Mouse (Mus musculus) stomach, embryonic 14.5 days (tissue): Measurements from ENCODE around the gene Kif17. TPM values are rescaled to one million over a fixed set of nuclear protein-coding genes. Genes with fewer than 3 reads are reported as not detected.

Experiments
- ATAC-seq: fragments of 200-750 bp; cut with Nextera tagmentation; 2 replicates; pipeline ENCODE4 v1.8.0; 2017; ENCODE audit warnings: low read depth, moderate TSS enrichment; ENCODE audit not compliant: insufficient number of reproducible peaks, insufficient read depth, low FRiP score
- H3K27ac ChIP-seq: fragments of 300-500 bp; sonication (generic); 2 replicates; pipeline ENCODE4 v1.5.1; 2014; ENCODE audit warnings: mild to moderate bottlenecking, low read length, moderate library complexity, mixed read lengths
- H3K27me3 ChIP-seq: fragments of 300-500 bp; sonication (generic); 2 replicates; pipeline ENCODE4 v1.6.1; 2014; ENCODE audit warnings: low read length, control low read depth, mixed read lengths; ENCODE audit not compliant: control insufficient read depth, insufficient read depth
- H3K36me3 ChIP-seq: fragments of 300-500 bp; sonication (generic); 2 replicates; pipeline ENCODE4 v1.6.1; 2014; ENCODE audit warnings: mild to moderate bottlenecking, control low read depth, low read length, moderate library complexity, mixed read lengths; ENCODE audit not compliant: control insufficient read depth, insufficient read depth
- H3K4me1 ChIP-seq: fragments of 300-500 bp; sonication (generic); 2 replicates; pipeline ENCODE4 v1.6.1; 2014; ENCODE audit warnings: low read length, control low read depth, mixed read lengths; ENCODE audit not compliant: control insufficient read depth, insufficient read depth
- H3K4me2 ChIP-seq: fragments of 300-500 bp; sonication (generic); replicated peaks from 2 replicates; pipeline ENCODE4 v1.6.1; 2014; ENCODE audit warnings: low read depth, low read length, control low read depth
- H3K4me3 ChIP-seq: fragments of 300-500 bp; sonication (generic); 2 replicates; pipeline ENCODE4 v1.5.1; 2014; ENCODE audit warnings: low read depth, low read length, control low read depth
- H3K9ac ChIP-seq: fragments of 300-500 bp; sonication (generic); replicated peaks from 2 replicates; pipeline ENCODE4 v1.6.1; 2014; ENCODE audit warnings: low read depth, mild to moderate bottlenecking, control low read depth, low read length, moderate library complexity, mixed read lengths
- H3K9me3 ChIP-seq: fragments of 300-500 bp; sonication (generic); 2 replicates; pipeline ENCODE4 v1.6.1; 2016; ENCODE audit warnings: low read depth, low read length, control low read depth; ENCODE audit not compliant: control insufficient read depth
- WGBS: fragments of 180-500 bp; shearing (Covaris S2); extraction: QIAGEN DNeasy Blood & Tissue Kit; methylation state at CpG from one replicate; pipeline ENCODE4 v1.1.7; 2014; 5-methylcytosine and 5-hydroxymethylcytosine counted together
- microRNA-seq: library from miRNA; unstranded; fragments of <30 nt; microRNA quantifications from one replicate; pipeline ENCODE4, GENCODE M21; 2016
- polyA plus RNA-seq: library from polyadenylated mRNA; unstranded; fragments of >200 nt; fragmentation: Nextera tagmentation; extraction: Ambion mirVana; gene quantifications from 2 replicates; pipeline ENCODE4 v1.2.1, GENCODE M21; 2014

Gene Kif17
- polyA plus RNA-seq, 1 experiment from 2014 or later = 1.5 TPM

DNA sequence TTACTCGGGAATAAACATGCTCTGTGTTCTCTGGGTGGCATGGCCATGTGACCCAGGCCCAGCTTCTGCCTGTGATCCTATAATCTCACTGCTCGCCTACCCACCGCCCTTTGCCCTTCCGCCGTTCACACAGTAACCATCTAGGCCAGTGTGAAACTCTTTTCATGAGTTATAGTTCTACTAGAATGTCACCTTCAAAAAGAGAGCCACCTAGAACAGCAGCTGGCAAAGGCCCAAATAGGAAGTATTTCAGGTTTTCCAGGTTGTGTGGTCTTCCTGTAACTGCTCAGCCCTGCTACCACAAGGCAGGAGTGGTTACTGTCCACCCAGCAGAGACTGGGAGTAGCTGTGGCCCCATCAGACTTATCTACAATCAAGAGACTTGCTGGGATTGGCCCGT is 92.5 kb downstream of the Kif17 start:
- no peaks in the 10 kb centered on the region for H3K27me3 ChIP-seq
- no peaks in the 10 kb centered on the region for H3K9me3 ChIP-seq
- H3K4me2 ChIP-seq = no peak overlapping the region
- H3K9ac ChIP-seq = no peak overlapping the region
- H3K36me3 ChIP-seq = no peaks in the 10 kb centered on the region
- peak overlapping the region; percentile 33; the same call in 1 of the 2 replicates for H3K27ac ChIP-seq
- no peaks in the 10 kb centered on the region for H3K4me1 ChIP-seq
- no peak overlapping the region for H3K4me3 ChIP-seq
- peak; percentile 67 for ATAC-seq
- 70% methylated on average over 6 of the region's 6 CpGs for whole genome bisulfite sequencing

DNA sequence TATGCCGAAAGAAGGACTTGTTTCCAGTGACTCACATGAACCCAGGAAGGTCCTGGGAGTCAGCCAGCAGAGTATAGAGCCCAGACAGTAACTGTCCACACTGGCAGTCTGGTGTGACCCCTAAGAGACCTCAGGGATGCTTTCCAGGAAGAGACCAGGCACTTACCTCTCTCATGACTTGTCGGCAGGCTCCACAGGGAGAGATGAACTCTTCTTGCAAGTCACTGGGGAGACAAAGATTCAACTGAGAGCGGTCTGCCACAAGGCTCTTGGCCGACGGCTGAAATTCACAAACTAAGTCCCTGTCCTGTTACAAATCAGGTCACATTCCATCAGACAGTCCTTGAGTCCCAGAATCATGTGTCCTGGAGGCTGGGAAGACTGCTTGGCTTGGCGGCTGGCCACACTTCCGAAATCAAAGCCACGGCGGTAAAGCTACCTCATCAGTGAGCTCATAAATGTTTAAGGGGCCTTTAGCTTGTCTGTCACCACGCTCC is 93.2 kb downstream of the Kif17 start:
- no peak overlapping the region for H3K4me3 ChIP-seq
- H3K27me3 ChIP-seq = no peaks in the 10 kb centered on the region
- no peak overlapping the region for H3K9ac ChIP-seq
- no peaks in the 10 kb centered on the region for H3K9me3 ChIP-seq
- no peaks in the 10 kb centered on the region for H3K36me3 ChIP-seq
- H3K4me1 ChIP-seq = no peaks in the 10 kb centered on the region
- ATAC-seq = no peak
- H3K27ac ChIP-seq = no peak overlapping the region
- WGBS = 78% methylated on average over 10 of the region's 10 CpGs
- H3K4me2 ChIP-seq = no peak overlapping the region

DNA sequence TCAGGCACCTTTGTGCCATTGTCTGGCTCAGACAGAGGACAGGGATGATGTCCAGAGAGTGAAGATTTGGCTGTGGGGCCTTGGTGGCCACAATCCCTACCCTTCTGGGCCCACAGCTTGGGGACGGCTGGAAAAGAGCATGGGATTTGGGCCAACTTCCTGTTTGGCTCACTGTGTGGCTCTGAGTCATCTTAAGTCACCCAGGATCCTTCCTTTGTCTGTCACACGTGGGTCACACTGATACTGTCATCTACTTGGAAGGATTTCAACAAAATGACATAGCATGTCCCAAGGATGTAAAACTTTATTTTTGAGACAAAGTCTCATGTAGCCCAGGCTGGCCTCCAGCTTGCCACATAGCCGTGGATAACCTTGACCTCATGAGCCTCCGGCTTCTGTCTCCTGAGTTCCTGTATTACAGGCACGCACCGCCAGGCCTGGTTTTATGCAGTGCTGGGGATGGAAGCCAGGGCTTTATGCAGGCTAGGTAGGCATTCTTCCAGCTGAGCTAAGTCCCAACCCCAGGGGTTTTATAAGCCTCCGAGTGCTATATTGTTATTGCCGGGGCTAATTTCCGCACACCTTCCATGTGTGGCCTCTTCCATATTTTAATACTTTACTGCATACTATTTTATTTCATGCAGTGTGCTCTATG is 94.8 kb downstream of the Kif17 start:
- Histone ChIP-seq H3K27ac (no peak overlapping the region), H3K9ac (no peak overlapping the region), H3K4me2 (no peak overlapping the region), H3K36me3 (no peaks in the 10 kb centered on the region), H3K9me3 (no peaks in the 10 kb centered on the region), H3K27me3 (no peaks in the 10 kb centered on the region), H3K4me3 (no peak overlapping the region), H3K4me1 (no peaks in the 10 kb centered on the region)
- no peak for ATAC-seq
- WGBS = 76% methylated on average over 9 of the region's 9 CpGs

DNA sequence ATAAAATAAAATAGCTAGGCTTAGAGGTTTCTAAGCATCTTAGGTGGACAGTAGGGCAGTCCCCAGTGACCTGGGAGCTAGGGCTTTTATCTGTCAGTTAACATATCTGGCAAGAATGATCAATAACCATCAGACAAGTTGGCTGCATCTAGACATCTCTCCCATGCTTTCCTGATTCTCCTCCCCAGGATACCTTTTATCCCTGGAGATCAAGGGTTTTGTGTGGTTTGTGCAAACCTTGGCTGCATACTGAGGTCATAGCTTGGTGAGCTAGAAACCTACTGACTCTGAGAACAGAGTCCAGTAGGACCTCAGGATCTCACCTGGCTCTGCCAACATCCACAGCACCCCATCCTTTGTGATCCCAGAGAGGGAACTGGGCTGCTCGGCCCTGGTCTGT is 97.0 kb downstream of the Kif17 start:
- Histone ChIP-seq H3K9me3 (no peaks in the 10 kb centered on the region), H3K9ac (no peak overlapping the region), H3K36me3 (no peaks in the 10 kb centered on the region), H3K4me2 (no peak overlapping the region), H3K4me1 (no peaks in the 10 kb centered on the region), H3K27me3 (no peaks in the 10 kb centered on the region), H3K4me3 (no peak overlapping the region), H3K27ac (no peak overlapping the region)
- 84% methylated on average over 1 of the region's 1 CpGs for WGBS
- ATAC-seq = no peak

DNA sequence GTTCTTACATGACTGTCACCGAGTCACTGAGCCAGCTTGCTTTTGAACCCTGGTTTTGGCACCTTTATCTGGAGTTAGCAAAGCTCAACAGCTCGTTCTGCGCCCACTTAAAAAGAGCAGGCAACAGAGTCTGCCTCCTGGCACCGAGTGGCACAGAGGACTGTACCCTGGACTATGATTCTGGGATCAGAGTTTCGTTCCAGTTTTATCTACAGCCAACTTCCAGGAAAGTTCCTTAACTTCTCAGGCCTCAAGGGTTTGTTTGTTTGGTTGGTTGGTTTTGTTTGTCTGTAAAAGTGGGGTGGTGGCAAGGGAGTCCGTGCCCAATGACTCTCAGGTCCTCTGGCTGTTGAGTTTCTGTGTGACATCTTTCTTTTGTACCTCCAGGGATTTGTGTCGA is 98.5 kb downstream of the Kif17 start:
- Histone ChIP-seq H3K4me2 (no peak overlapping the region), H3K36me3 (no peaks in the 10 kb centered on the region), H3K9ac (no peak overlapping the region), H3K9me3 (no peaks in the 10 kb centered on the region), H3K27ac (no peak overlapping the region), H3K4me3 (no peak overlapping the region), H3K27me3 (no peaks in the 10 kb centered on the region), H3K4me1 (no peaks in the 10 kb centered on the region)
- no peak for ATAC-seq
- WGBS = 77% methylated on average over 7 of the region's 7 CpGs

Small RNAs within 50 kb of the gene (microRNA-seq; reads per million reads assigned to microRNA genes)
- gene Gm27646 (not detected), gene Mir7019 (1.0 reads per million)

Other genes with a start within 250 kb of the Kif17 start
- gene Hp1bp3, start 34.1 kb upstream of the Kif17 start, polyA plus RNA-seq = 192 and 196 TPM in 2 replicates
- gene Sh2d5, start within 50 bp of the Kif17 start, polyA plus RNA-seq = 0.41 and 0.48 TPM in 2 replicates
- 351 and 363 TPM in 2 replicates for gene Ddost, start 54.3 kb downstream of the Kif17 start, polyA plus RNA-seq
- gene Pink1, start 75.9 kb downstream of the Kif17 start, polyA plus RNA-seq = 24.1 and 29.6 TPM in 2 replicates
- 8.3 and 11.5 TPM in 2 replicates for gene Cda, start 117.6 kb downstream of the Kif17 start, polyA plus RNA-seq
- 0.17 and 0.25 TPM in 2 replicates for gene Fam43b, start 146.1 kb downstream of the Kif17 start, polyA plus RNA-seq
- gene Mul1, start 184.2 kb downstream of the Kif17 start, polyA plus RNA-seq = 17.6 and 19.4 TPM in 2 replicates
- gene Camk2n1, start 203.9 kb downstream of the Kif17 start, polyA plus RNA-seq = 4.0 and 5.1 TPM in 2 replicates